Mouse (Mus musculus): ENCODE data around the gene Fam234b. TPM values are rescaled to one million over a fixed set of nuclear protein-coding genes. Genes with fewer than 3 reads are reported as not detected.

The Fam234b gene
- polyA plus RNA-seq, 1 experiment, result 14.2 TPM

GRCm38 (mm10) chr6:135273066-135273465, 75.3 kb downstream of the Fam234b start:
- WGBS, result 86% methylated on average over 6 of the region's 6 CpGs

GRCm38 (mm10) chr6:135275231-135275630, 77.5 kb downstream of the Fam234b start:
- WGBS, result 87% methylated on average over 4 of the region's 4 CpGs
- DNase-seq, result no peak
- no peaks in the 10 kb centered on the region for H3K4me1 ChIP-seq (ENCODE audit: control insufficient read depth, insufficient read depth, low read length)
- no peaks in the 10 kb centered on the region for H3K36me3 ChIP-seq (ENCODE audit: control insufficient read depth, insufficient read depth, low read length)
- no peak overlapping the region for H3K27ac ChIP-seq (ENCODE audit: insufficient read depth, low read depth, low read length)
- no peak overlapping the region for H3K4me3 ChIP-seq (ENCODE audit: insufficient read depth, low read depth, low read length)
- no peak for TF ChIP-seq CTCF (conservative IDR thresholded peaks at IDR 0.05; ENCODE audit: insufficient read depth, insufficient read length, low read depth, low read length)
- no peak for TF ChIP-seq POLR2A (IDR thresholded peaks at IDR 0.05; ENCODE audit: low read depth, low read length)
- H3K27me3 ChIP-seq (replicated peaks; ENCODE audit: control insufficient read depth, insufficient read depth, low read length), result no peaks in the 10 kb centered on the region

More at GRCm38 (mm10) chr6:135273066-135273465, 75.3 kb downstream of the Fam234b start:
- Histone ChIP-seq H3K27ac (ENCODE audit: insufficient read depth, low read depth, low read length) (no peak overlapping the region), H3K36me3 (ENCODE audit: control insufficient read depth, insufficient read depth, low read length) (no peaks in the 10 kb centered on the region), H3K27me3 (replicated peaks; ENCODE audit: control insufficient read depth, insufficient read depth, low read length) (no peaks in the 10 kb centered on the region), H3K4me1 (ENCODE audit: control insufficient read depth, insufficient read depth, low read length) (no peaks in the 10 kb centered on the region), H3K4me3 (ENCODE audit: insufficient read depth, low read depth, low read length) (no peak overlapping the region)
- no peak for TF ChIP-seq POLR2A (IDR thresholded peaks at IDR 0.05; ENCODE audit: low read depth, low read length)
- TF ChIP-seq CTCF (conservative IDR thresholded peaks at IDR 0.05; ENCODE audit: insufficient read depth, insufficient read length, low read depth, low read length), result no peak
- no peak for DNase-seq

DNA sequence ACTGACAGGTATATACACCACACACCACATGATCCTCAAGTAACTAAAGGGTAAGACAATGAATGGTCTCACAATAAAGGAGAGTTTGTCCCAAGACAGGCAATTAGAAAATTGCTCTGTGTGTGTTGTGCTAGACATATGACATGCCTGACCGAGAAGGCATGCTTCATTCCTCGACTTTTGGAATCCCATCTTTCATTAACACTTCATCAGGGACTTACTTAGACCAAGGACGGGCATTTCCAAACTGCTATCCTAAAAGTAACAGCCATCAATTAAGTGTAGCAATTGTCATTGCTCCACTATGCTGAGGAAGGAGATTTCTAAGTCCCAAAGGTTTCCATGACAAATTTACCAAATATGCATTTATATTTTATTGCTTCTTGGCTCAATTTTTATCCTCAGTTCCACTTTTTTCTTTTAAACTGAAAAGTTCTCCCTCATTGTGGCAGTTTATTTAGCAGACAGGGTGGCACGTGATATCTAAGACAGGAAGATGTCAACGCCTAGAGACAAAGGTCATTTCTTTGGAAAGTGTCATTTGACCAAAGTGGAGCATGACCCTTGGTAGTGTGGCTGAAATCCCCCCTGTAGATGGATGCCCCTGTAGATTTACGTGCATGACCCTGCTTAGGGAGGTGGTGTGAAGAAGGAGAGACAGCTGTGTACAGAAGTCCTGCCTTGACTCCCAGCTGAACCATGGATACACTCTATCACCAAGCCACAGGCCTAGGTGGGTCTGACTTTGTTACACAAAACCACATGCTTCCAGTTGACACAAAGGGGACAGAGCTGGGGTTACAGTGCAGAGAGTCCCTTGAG, 78.9 kb downstream of the Fam234b start:
- no peak overlapping the region for H3K27ac ChIP-seq (ENCODE audit: insufficient read depth, low read depth, low read length)
- 68% methylated on average over 6 of the region's 6 CpGs for WGBS
- no peak for DNase-seq

GRCm38 (mm10) chr6:135278302-135278701, 80.5 kb downstream of the Fam234b start:
- Histone ChIP-seq H3K4me3 (ENCODE audit: insufficient read depth, low read depth, low read length) (no peak overlapping the region), H3K27me3 (replicated peaks; ENCODE audit: control insufficient read depth, insufficient read depth, low read length) (no peaks in the 10 kb centered on the region)

More for the DNA sequence above, 78.9 kb downstream of the Fam234b start:
- no peaks in the 10 kb centered on the region for H3K36me3 ChIP-seq (ENCODE audit: control insufficient read depth, insufficient read depth, low read length)
- no peak for TF ChIP-seq CTCF (conservative IDR thresholded peaks at IDR 0.05; ENCODE audit: insufficient read depth, insufficient read length, low read depth, low read length)
- no peak for TF ChIP-seq POLR2A (IDR thresholded peaks at IDR 0.05; ENCODE audit: low read depth, low read length)
- H3K27me3 ChIP-seq (replicated peaks; ENCODE audit: control insufficient read depth, insufficient read depth, low read length), result no peaks in the 10 kb centered on the region
- no peaks in the 10 kb centered on the region for H3K4me1 ChIP-seq (ENCODE audit: control insufficient read depth, insufficient read depth, low read length)
- H3K4me3 ChIP-seq (ENCODE audit: insufficient read depth, low read depth, low read length), result no peak overlapping the region

GRCm38 (mm10) chr6:135279286-135279685, 81.5 kb downstream of the Fam234b start:
- 61% methylated on average over 5 of the region's 5 CpGs for WGBS
- no peak overlapping the region for H3K4me3 ChIP-seq (ENCODE audit: insufficient read depth, low read depth, low read length)

More at GRCm38 (mm10) chr6:135278302-135278701, 80.5 kb downstream of the Fam234b start:
- Histone ChIP-seq H3K27ac (ENCODE audit: insufficient read depth, low read depth, low read length) (no peak overlapping the region), H3K36me3 (ENCODE audit: control insufficient read depth, insufficient read depth, low read length) (no peaks in the 10 kb centered on the region), H3K4me1 (ENCODE audit: control insufficient read depth, insufficient read depth, low read length) (no peaks in the 10 kb centered on the region)
- no peak for DNase-seq
- TF ChIP-seq POLR2A (IDR thresholded peaks at IDR 0.05; ENCODE audit: low read depth, low read length) (no peak), CTCF (conservative IDR thresholded peaks at IDR 0.05; ENCODE audit: insufficient read depth, insufficient read length, low read depth, low read length) (no peak)
- 89% methylated on average over 6 of the region's 6 CpGs for WGBS

GRCm38 (mm10) chr6:135279856-135280255, 82.1 kb downstream of the Fam234b start:
- TF ChIP-seq POLR2A (IDR thresholded peaks at IDR 0.05; ENCODE audit: low read depth, low read length), result no peak
- no peak for TF ChIP-seq CTCF (conservative IDR thresholded peaks at IDR 0.05; ENCODE audit: insufficient read depth, insufficient read length, low read depth, low read length)
- Histone ChIP-seq H3K4me1 (ENCODE audit: control insufficient read depth, insufficient read depth, low read length) (no peaks in the 10 kb centered on the region), H3K36me3 (ENCODE audit: control insufficient read depth, insufficient read depth, low read length) (no peaks in the 10 kb centered on the region), H3K27me3 (replicated peaks; ENCODE audit: control insufficient read depth, insufficient read depth, low read length) (no peaks in the 10 kb centered on the region), H3K27ac (ENCODE audit: insufficient read depth, low read depth, low read length) (no peak overlapping the region), H3K4me3 (ENCODE audit: insufficient read depth, low read depth, low read length) (no peak overlapping the region)
- no peak for DNase-seq
- WGBS, result 25% methylated on average over 10 of the region's 10 CpGs

More at GRCm38 (mm10) chr6:135279286-135279685, 81.5 kb downstream of the Fam234b start:
- Histone ChIP-seq H3K36me3 (ENCODE audit: control insufficient read depth, insufficient read depth, low read length) (no peaks in the 10 kb centered on the region), H3K27me3 (replicated peaks; ENCODE audit: control insufficient read depth, insufficient read depth, low read length) (no peaks in the 10 kb centered on the region), H3K27ac (ENCODE audit: insufficient read depth, low read depth, low read length) (no peak overlapping the region), H3K4me1 (ENCODE audit: control insufficient read depth, insufficient read depth, low read length) (no peaks in the 10 kb centered on the region)
- no peak for DNase-seq
- TF ChIP-seq POLR2A (IDR thresholded peaks at IDR 0.05; ENCODE audit: low read depth, low read length), result no peak

DNA sequence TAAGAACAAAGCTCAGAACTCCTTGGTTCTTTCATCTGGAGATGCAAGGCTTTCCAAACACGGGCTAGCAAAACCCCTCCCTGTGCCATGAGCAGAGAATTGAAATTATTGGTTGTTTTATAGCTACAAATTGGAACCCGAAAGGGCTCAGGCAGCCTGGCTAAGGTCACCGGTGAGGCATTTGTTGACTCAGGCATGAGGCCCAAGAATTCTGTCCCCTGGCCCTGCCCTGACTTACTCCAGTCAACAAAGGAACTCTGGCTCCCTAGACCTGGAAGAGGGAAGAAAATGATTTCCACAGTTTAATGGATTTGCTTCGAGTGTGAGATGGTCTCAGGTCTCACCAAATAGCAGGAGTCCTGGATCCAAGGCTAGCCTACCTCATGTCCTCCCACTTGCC, 94.6 kb downstream of the Fam234b start:
- WGBS, result 43% methylated on average over 4 of the region's 4 CpGs
- TF ChIP-seq CTCF (conservative IDR thresholded peaks at IDR 0.05; ENCODE audit: insufficient read depth, insufficient read length, low read depth, low read length) (no peak), POLR2A (IDR thresholded peaks at IDR 0.05; ENCODE audit: low read depth, low read length) (no peak)
- peak overlapping the region; percentile 53; the same call in 1 of the 2 replicates for H3K27ac ChIP-seq (ENCODE audit: insufficient read depth, low read depth, low read length)
- peak; percentile 41 for DNase-seq
- H3K36me3 ChIP-seq (ENCODE audit: control insufficient read depth, insufficient read depth, low read length), result no peaks in the 10 kb centered on the region
- H3K27me3 ChIP-seq (replicated peaks; ENCODE audit: control insufficient read depth, insufficient read depth, low read length), result no peaks in the 10 kb centered on the region
- H3K4me3 ChIP-seq (ENCODE audit: insufficient read depth, low read depth, low read length), result no peak overlapping the region
- 0 out of 2 replicates have a peak, but pooled peaks cover 2% of the 10 kb centered on the region for H3K4me1 ChIP-seq (ENCODE audit: control insufficient read depth, insufficient read depth, low read length)
